Mouse (Mus musculus) cortical plate, adult 2 months (tissue): ENCODE data around the gene Phf1.

Experiments
- CTCF ChIP-seq: fragments of 200-500 bp; IDR thresholded peaks from 2 replicates; pipeline ENCODE4 v1.5.1; 2011; ENCODE audit warnings: mild to moderate bottlenecking, control low read depth, low read length; ENCODE audit not compliant: insufficient read depth; ENCODE audit errors: extremely low read depth
- POLR2A ChIP-seq: fragments of 200-500 bp; IDR thresholded peaks from 2 replicates; pipeline ENCODE4 v1.6.1; 2011; ENCODE audit warnings: mild to moderate bottlenecking, low read length, control low read depth; ENCODE audit not compliant: insufficient read depth; ENCODE audit errors: extremely low read depth

DNA sequence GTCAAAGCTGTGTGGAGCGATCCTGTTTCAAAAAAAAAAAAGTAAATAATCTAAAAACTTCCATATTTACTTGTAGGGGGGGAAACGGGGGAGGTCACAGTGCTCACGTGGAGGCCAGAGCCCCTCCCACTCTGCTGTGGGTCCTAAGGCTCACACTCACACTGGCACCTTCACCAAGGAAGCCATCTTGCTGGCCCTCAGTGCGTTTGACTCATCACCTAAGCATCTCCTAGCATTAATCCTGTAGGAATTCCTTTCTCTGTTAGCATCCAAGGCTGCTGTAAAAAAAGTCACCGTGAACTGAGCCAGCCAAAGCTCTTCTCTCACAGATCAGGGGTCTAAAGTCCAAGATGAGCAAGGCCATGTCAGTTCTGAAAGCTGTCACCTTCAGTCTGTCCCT is 23.5 kb downstream of the Phf1 start:
- TF ChIP-seq CTCF (no peak), POLR2A (no peak)
